Mouse (Mus musculus) MN1 (cell line): ENCODE measurements around the gene Homer2.

Experiments used
- DNase-seq: peaks from one replicate; pipeline ENCODE4 v3.0.0-alpha.2; 2016; ENCODE audit warnings: low spot score

Homer2 gene

DNA sequence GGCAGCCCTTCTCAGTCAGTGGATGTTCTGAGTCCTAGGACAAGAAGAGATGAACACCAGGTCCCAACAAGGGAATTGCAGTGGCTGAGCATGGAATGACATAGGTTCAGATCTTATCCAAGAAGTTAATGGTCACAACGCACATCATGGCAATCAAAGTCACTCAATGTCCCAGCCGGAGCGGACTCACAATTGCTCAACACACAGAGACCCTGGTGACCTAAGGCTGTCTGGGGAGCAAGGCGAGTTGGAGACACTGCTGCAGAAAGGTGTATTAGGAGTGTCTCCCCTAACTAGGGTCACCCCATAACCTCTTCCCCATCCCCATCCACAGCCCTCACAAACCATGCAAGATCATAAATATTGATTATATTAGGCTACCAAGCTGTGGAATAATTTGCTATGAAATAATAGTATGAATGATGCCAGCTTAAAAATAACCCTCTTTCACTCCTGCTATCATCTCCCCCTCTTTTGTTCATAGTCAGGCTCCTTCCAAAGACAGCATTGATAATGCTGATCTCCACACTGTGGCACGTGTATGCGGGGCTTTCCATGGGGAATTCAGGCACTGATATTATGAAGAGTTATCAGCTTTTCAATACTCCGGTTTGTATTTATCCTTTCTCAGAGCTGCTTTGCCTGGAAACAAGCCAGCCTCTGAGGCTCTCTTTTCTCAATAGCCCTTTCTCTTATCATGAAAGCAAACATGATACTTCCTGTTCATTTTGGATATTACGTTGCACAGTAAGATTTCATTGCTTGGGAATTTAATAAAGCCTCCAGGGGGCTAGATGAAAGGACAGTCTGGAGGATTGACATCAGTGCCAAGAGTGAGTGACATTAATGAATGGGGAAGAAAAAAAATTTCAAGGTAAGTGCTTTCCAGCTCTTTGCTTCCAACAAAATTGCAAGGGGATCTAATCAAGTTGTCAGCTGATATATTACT is 147.0 kb downstream of the Homer2 start:
- DNase-seq = no peak

DNA sequence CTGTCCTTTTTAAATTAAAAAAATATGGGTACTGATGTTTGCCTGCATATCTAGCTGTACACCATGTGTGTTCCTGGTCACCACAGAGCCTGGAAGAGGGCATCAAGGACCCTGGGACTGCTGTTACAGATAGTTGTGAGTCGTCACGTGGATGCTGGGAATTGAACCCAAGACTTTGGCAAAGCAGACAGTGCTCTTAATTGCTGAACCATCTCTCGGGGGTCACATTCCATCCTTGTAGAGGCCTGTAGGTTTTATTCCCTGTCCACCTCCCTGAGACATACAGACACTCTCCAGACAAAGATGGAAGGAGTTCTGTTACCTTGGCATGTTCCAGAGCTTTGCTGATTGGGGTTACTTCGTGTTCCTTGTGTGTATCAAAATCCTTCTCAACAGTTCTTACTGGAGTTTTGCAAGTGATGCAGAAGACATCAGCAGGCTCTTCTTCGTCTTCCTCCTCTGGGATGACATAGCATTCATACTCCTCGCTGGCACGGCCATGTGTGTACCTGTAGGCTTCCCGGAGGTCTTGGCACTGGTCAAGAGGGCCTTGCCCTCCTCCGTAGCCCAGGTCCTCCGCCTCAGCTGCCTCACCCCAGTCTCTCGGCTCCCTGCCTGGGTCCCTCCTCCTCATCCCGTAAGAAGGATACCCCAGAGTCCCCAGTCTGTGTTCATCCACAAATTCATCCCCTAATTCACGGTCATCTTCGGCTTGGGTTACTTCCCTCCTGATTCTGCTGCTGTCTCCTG is 147.9 kb downstream of the Homer2 start:
- DNase-seq = no peak

GRCm38 (mm10) chr7:81557985-81558360 is 149.4 kb downstream of the Homer2 start:
- DNase-seq = no peak

DNA sequence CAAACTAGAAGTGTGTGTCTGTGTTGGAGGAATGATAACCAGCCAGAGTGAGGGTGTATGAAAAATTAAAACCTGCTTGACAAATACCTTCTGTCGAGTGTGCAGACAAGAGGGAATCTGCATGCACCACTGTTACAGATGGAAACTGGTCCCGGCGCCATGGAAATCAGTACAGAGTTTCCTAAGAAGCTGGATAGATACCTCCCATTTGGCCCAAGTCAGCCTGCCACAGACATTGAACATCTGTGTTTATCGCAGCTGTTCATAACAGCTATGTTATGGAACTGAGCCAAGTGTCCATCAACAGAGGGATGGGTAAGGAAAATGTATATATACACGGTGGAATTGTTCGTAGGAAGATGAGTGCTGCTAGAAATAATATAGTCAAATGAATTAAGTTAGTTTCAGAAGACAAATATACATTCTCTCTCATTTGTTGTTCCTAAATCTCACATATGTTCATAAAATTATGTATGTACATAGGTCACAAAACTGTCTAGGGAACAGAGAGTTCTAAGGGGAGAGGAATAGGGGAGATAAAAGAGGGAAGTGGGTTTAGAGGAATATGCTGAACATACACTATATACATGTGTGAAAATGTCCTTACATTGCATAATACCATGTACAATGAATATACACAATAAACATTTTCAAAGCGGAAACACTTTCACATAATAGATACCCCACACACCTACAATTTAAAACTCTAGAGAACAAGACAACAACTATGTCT is 149.9 kb downstream of the Homer2 start:
- DNase-seq = no peak

DNA sequence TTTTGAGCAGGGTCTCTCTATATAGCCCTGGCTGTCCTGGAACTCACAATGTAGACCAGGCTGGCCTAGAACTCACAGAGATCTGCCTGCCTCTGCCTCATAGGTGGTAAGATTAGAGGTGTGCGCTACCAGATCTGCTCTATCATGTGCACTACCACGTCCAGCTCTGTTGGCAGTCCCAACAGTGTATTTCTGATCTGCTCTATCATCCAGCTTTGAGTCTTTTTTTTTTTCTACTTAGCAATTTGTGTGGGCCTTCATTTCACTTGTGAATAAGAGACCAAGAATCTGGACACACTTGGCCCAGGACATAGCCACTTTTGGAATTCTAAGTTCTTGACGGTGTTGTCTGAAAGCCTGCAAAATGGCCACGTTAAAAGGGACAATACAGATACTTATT is 150.5 kb downstream of the Homer2 start:
- DNase-seq = no peak

- DNase-seq = no peak
Observed at GRCm38 (mm10) chr7:81554369-81554768, 153.0 kb downstream of the Homer2 start.

DNA sequence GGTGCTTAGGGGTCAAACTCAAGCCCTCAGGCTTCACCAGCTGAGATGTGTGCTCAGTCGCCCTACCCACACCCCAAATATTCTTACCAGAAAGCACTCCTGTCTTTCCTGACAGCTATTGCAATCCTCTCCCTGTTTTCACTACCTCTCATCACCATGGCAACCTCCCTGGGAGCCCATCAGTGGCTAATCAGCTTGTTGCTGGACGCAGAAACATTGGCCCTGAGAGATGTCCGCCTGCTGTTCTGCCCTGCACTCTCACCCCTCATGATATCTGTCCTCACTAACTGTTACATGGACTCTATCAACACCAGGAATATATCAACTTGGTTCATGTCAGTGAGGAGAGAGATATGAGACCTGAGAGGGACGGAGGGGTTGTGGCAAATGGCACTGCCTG is 153.7 kb downstream of the Homer2 start:
- peak; percentile 27 for DNase-seq
